In the genomic region with DNA sequence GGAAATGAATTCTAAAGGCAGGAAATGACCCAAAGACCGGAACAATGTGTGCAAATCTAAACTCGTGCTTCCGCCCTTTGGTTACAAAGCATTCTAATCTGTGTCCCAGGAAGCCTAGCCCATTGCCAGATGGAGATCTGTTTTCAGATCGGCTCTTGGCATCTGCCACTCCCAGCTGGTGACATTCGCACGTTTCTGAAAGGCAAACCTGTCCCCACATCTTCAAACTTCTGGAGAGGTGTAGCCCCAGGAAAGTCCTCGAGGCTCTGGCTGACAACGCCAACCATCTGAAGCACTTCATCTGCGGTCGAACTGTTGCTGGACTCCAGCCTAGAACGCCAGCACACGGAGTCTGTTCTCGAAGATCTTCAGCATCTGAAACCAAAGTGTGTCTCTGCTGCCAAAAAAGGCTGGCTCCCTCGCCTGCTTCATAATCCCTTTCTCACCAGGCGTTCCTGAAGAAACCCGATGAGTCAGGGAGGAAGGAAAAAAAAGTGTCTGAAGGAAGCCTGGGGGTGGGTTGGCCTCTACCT, we compare ENCODE assay signal across 8 mouse cellular contexts.
A peak's percentile ranks its signal among the peaks of the same experiment; 100 is the strongest.
DNase-seq lines count a peak whose midpoint lies in the region; ATAC-seq lines count a peak whose summit lies in the region.

No protein-coding gene starts in this region.

- H3K27me3 ChIP-seq in embryonic facial prominence, embryonic 10.5 days (replicated peaks; ENCODE audit: low read depth, poor library complexity, severe bottlenecking), result no peaks in the 10 kb centered on the region
- H3K27me3 ChIP-seq in liver, embryonic 11.5 days (replicated peaks; ENCODE audit: control insufficient read depth, insufficient read depth, low read length), result no peaks in the 10 kb centered on the region

- H3K4me3 ChIP-seq in embryonic facial prominence, embryonic 10.5 days, result no peak overlapping the region
- no peak overlapping the region for H3K4me3 ChIP-seq in liver, embryonic 11.5 days (ENCODE audit: low read depth, low read length)

- H3K9ac ChIP-seq in liver, embryonic 11.5 days (ENCODE audit: low read depth, low read length), result no peak overlapping the region

- peaks cover 21% of the 10 kb centered on the region for H3K4me1 ChIP-seq in embryonic facial prominence, embryonic 10.5 days
- H3K4me1 ChIP-seq in liver, embryonic 11.5 days (replicated peaks; ENCODE audit: control insufficient read depth, insufficient read depth, low read length), result no peaks in the 10 kb centered on the region; the same call in none of the 2 replicates

- no peaks in the 10 kb centered on the region for H3K36me3 ChIP-seq in embryonic facial prominence, embryonic 10.5 days (replicated peaks)
- no peaks in the 10 kb centered on the region for H3K36me3 ChIP-seq in liver, embryonic 11.5 days (ENCODE audit: control insufficient read depth, insufficient read depth, low read length)

- no peak for ATAC-seq in liver, embryonic 11.5 days (replicated peaks; ENCODE audit: low FRiP score)
- ATAC-seq in monocyte, adult 5-6 weeks (replicated peaks; ENCODE audit: insufficient number of reproducible peaks, low FRiP score, low TSS enrichment, poor library complexity, severe bottlenecking), result no peak

- DNase-seq in thymus, postnatal 0 days (ENCODE audit: low spot score), result peak; percentile 7
- DNase-seq in thymus, postnatal 14 days, result no peak
- peak; percentile 13 for DNase-seq in embryonic facial prominence, embryonic 10.5 days (ENCODE audit: low spot score)
- DNase-seq in heart, adult 18-20 months, result peak; percentile 82 to 90
- peak; percentile 65 for DNase-seq in kidney, postnatal 10 days
- DNase-seq in liver, embryonic 11.5 days (ENCODE audit: low spot score), result no peak
- peak; percentile 37 for DNase-seq in ovary, postnatal 14 days (ENCODE audit: low spot score)

- peak overlapping the region; percentile 35 for H3K27ac ChIP-seq in embryonic facial prominence, embryonic 10.5 days (replicated peaks)
- no peak overlapping the region for H3K27ac ChIP-seq in liver, embryonic 11.5 days (ENCODE audit: low read depth, low read length)

- 46% methylated on average over 16 of the region's 16 CpGs for WGBS in embryonic facial prominence, embryonic 10.5 days
- 14% methylated on average over 16 of the region's 16 CpGs for WGBS in liver, embryonic 11.5 days

- H3K9me3 ChIP-seq in embryonic facial prominence, embryonic 10.5 days, result no peaks in the 10 kb centered on the region
- H3K9me3 ChIP-seq in liver, embryonic 11.5 days (ENCODE audit: control insufficient read depth, low read length), result no peaks in the 10 kb centered on the region

- H3K4me2 ChIP-seq in liver, embryonic 11.5 days, result peak overlapping the region; percentile 37; the same call in 1 of the 2 replicates

Comparison
In these comparisons a context has a peak if more than half of its experiments do, and no peak if none do; other contexts are left out.
1. DNase-seq: peak in thymus, postnatal 0 days (single experiment), embryonic facial prominence, embryonic 10.5 days (single experiment), heart, adult 18-20 months (2 of 2), kidney, postnatal 10 days (single experiment) and ovary, postnatal 14 days (single experiment); none in thymus, postnatal 14 days (single experiment) and liver, embryonic 11.5 days (single experiment).